Mouse (Mus musculus) neural tube, embryonic 11.5 days (tissue): ENCODE data around the gene Cnnm2. TPM values are rescaled to one million over a fixed set of nuclear protein-coding genes. Genes with fewer than 3 reads are reported as not detected.

Experiments used
- ATAC-seq: fragments of 200-750 bp; cut with Nextera tagmentation; 2 replicates; pipeline ENCODE4 v1.8.0; 2017; ENCODE audit warnings: moderate number of reproducible peaks, mild to moderate bottlenecking, moderate TSS enrichment, moderate library complexity; ENCODE audit not compliant: insufficient read depth, low FRiP score, low TSS enrichment
- DNase-seq: peaks from one replicate; pipeline ENCODE4 v3.0.0-alpha.2; 2015; ENCODE audit warnings: low spot score
- H3K27ac ChIP-seq: fragments of 300-500 bp; sonication (generic); 2 replicates; pipeline ENCODE4 v1.5.1; 2014; ENCODE audit warnings: low read depth, mild to moderate bottlenecking, low read length
- H3K27me3 ChIP-seq: fragments of 300-500 bp; sonication (generic); 2 replicates; pipeline ENCODE4 v1.6.1; 2014; ENCODE audit warnings: mild to moderate bottlenecking, low read length, mixed read lengths; ENCODE audit not compliant: control insufficient read depth, insufficient read depth
- H3K36me3 ChIP-seq: fragments of 300-500 bp; sonication (generic); 2 replicates; pipeline ENCODE4 v1.6.1; 2014; ENCODE audit warnings: mild to moderate bottlenecking, low read length, moderate library complexity, mixed read lengths; ENCODE audit not compliant: control insufficient read depth, insufficient read depth
- H3K4me1 ChIP-seq: fragments of 300-500 bp; sonication (generic); 2 replicates; pipeline ENCODE4 v1.6.1; 2014; ENCODE audit warnings: low read length, mixed read lengths; ENCODE audit not compliant: control insufficient read depth, insufficient read depth
- H3K4me2 ChIP-seq: fragments of 300-500 bp; sonication (generic); 2 replicates; pipeline ENCODE4 v1.6.1; 2014; ENCODE audit warnings: low read depth, mild to moderate bottlenecking, moderate library complexity
- H3K4me3 ChIP-seq: fragments of 300-500 bp; sonication (generic); 2 replicates; pipeline ENCODE4 v1.5.1; 2014; ENCODE audit warnings: low read depth, low read length
- H3K9ac ChIP-seq: fragments of 300-500 bp; sonication (generic); 2 replicates; pipeline ENCODE4 v1.6.1; 2014; ENCODE audit warnings: mild to moderate bottlenecking, low read length
- H3K9me3 ChIP-seq: fragments of 300-500 bp; sonication (generic); 2 replicates; pipeline ENCODE4 v1.6.1; 2016; ENCODE audit warnings: low read length; ENCODE audit not compliant: control insufficient read depth
- WGBS: fragments of 180-500 bp; shearing (Covaris S2); extraction: QIAGEN DNeasy Blood & Tissue Kit; methylation state at CpG from one replicate; pipeline ENCODE4 v1.1.7; 2014; 5-methylcytosine and 5-hydroxymethylcytosine counted together
- polyA plus RNA-seq: library from polyadenylated mRNA; unstranded; fragments of >200 nt; fragmentation: Nextera tagmentation; extraction: Ambion mirVana; gene quantifications from 2 replicates; pipeline ENCODE4 v1.2.1, GENCODE M21; 2014

Cnnm2 gene
- polyA plus RNA-seq, 1 experiment from 2014 or later, result 5.4 TPM

- H3K9me3 ChIP-seq, result no peaks in the 10 kb centered on the region
- no peak for DNase-seq
- no peak overlapping the region for H3K4me3 ChIP-seq
- H3K27ac ChIP-seq, result no peak overlapping the region
- ATAC-seq, result no peak
- no peak overlapping the region for H3K9ac ChIP-seq
- no peaks in the 10 kb centered on the region for H3K4me1 ChIP-seq
- H3K36me3 ChIP-seq, result peaks cover 14% of the 10 kb centered on the region
- no peak overlapping the region for H3K4me2 ChIP-seq
- 92% methylated on average over 7 of the region's 7 CpGs for WGBS
- no peaks in the 10 kb centered on the region for H3K27me3 ChIP-seq
Measured at GRCm38 (mm10) chr19:46893484-46893883, 132.1 kb downstream of the Cnnm2 start.

DNA sequence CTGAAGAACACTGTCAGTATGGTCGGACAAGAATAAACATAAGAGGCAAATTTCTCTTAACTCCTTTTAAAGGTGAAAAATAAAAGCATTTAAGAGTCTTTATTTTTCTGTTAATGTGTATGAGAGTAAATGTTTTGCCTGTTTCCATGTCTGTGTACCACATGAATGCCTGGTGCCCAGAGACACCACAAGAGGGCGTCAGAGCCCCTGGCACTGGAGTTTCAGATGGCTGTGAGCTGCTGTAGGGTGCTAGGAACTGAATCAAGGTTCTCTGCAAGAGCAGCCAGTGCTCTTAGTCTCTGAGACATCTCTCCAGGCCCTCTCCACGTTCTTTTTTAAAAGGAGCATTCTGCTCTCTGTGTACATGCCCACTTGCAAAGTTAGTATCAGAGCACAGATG lies 135.7 kb downstream of the Cnnm2 start:
- no peaks in the 10 kb centered on the region for H3K9me3 ChIP-seq

GRCm38 (mm10) chr19:46898222-46898621 lies 136.8 kb downstream of the Cnnm2 start:
- 80% methylated on average over 5 of the region's 5 CpGs for WGBS
- Histone ChIP-seq H3K36me3 (peaks cover 6% of the 10 kb centered on the region), H3K27ac (no peak overlapping the region), H3K4me2 (no peak overlapping the region), H3K4me1 (no peaks in the 10 kb centered on the region), H3K9me3 (no peaks in the 10 kb centered on the region), H3K9ac (no peak overlapping the region), H3K4me3 (no peak overlapping the region), H3K27me3 (no peaks in the 10 kb centered on the region)
- no peak for DNase-seq
- ATAC-seq, result no peak

More for the DNA sequence above, 135.7 kb downstream of the Cnnm2 start:
- Histone ChIP-seq H3K27me3 (no peaks in the 10 kb centered on the region), H3K4me2 (no peak overlapping the region), H3K27ac (no peak overlapping the region), H3K4me1 (no peaks in the 10 kb centered on the region), H3K9ac (no peak overlapping the region), H3K4me3 (no peak overlapping the region), H3K36me3 (peaks cover 8% of the 10 kb centered on the region)
- DNase-seq, result no peak
- ATAC-seq, result no peak
- 90% methylated on average over 3 of the region's 3 CpGs for WGBS

DNA sequence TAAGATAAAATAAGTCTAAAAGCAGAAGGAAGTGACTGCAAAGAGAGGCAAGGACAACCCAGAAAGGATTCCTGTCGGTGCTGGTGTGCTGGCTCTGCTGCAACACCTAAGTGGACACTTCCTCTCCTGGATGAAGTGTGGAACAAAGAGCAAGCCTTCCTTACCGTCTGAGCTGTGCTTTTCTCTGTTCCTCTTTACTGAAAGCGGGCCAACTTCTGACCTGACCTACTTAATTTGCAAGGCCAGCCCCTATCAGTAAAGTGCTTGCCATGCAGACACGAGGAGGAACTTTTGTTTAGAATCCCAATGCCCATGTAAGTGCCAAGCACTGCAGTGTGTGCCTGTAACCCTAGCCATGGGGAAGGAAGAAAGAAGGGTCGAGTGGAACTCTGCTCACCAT lies 137.9 kb downstream of the Cnnm2 start:
- Histone ChIP-seq H3K9ac (no peak overlapping the region), H3K4me2 (no peak overlapping the region), H3K9me3 (no peaks in the 10 kb centered on the region), H3K4me1 (no peaks in the 10 kb centered on the region), H3K27ac (no peak overlapping the region), H3K27me3 (no peaks in the 10 kb centered on the region), H3K4me3 (no peak overlapping the region), H3K36me3 (peaks cover 6% of the 10 kb centered on the region)
- no peak for DNase-seq
- 78% methylated on average over 5 of the region's 5 CpGs for WGBS
- ATAC-seq, result no peak

GRCm38 (mm10) chr19:46899871-46900270 lies 138.5 kb downstream of the Cnnm2 start:
- WGBS, result 82% methylated on average over 5 of the region's 5 CpGs
- no peak overlapping the region for H3K4me3 ChIP-seq
- no peak for DNase-seq
- peaks cover 6% of the 10 kb centered on the region for H3K36me3 ChIP-seq
- H3K9me3 ChIP-seq, result no peaks in the 10 kb centered on the region
- H3K9ac ChIP-seq, result no peak overlapping the region
- ATAC-seq, result no peak
- H3K4me2 ChIP-seq, result no peak overlapping the region
- no peaks in the 10 kb centered on the region for H3K4me1 ChIP-seq
- no peak overlapping the region for H3K27ac ChIP-seq
- H3K27me3 ChIP-seq, result no peaks in the 10 kb centered on the region

GRCm38 (mm10) chr19:46900786-46901185 lies 139.4 kb downstream of the Cnnm2 start:
- Histone ChIP-seq H3K4me3 (no peak overlapping the region), H3K4me1 (no peaks in the 10 kb centered on the region), H3K27ac (no peak overlapping the region), H3K9ac (no peak overlapping the region), H3K9me3 (no peaks in the 10 kb centered on the region), H3K27me3 (no peaks in the 10 kb centered on the region), H3K36me3 (peaks cover 6% of the 10 kb centered on the region), H3K4me2 (no peak overlapping the region)
- no peak for ATAC-seq
- 92% methylated on average over 6 of the region's 6 CpGs for WGBS
- DNase-seq, result no peak

- Histone ChIP-seq H3K27me3 (no peaks in the 10 kb centered on the region), H3K4me1 (no peaks in the 10 kb centered on the region), H3K27ac (no peak overlapping the region), H3K4me3 (no peak overlapping the region), H3K4me2 (no peak overlapping the region), H3K36me3 (peaks cover 6% of the 10 kb centered on the region), H3K9ac (no peak overlapping the region), H3K9me3 (no peaks in the 10 kb centered on the region)
- ATAC-seq (no peak), DNase-seq (no peak)
- WGBS, result 92% methylated on average over 5 of the region's 5 CpGs
Measured at GRCm38 (mm10) chr19:46901323-46901722, 139.9 kb downstream of the Cnnm2 start.

- Histone ChIP-seq H3K36me3 (no peaks in the 10 kb centered on the region), H3K4me3 (no peak overlapping the region), H3K4me2 (no peak overlapping the region), H3K9me3 (no peaks in the 10 kb centered on the region), H3K27me3 (no peaks in the 10 kb centered on the region), H3K9ac (no peak overlapping the region), H3K27ac (no peak overlapping the region), H3K4me1 (no peaks in the 10 kb centered on the region)
- 94% methylated on average over 5 of the region's 5 CpGs for WGBS
- no peak for DNase-seq
- ATAC-seq, result no peak
Measured at GRCm38 (mm10) chr19:46903379-46903778, 142.0 kb downstream of the Cnnm2 start.

DNA sequence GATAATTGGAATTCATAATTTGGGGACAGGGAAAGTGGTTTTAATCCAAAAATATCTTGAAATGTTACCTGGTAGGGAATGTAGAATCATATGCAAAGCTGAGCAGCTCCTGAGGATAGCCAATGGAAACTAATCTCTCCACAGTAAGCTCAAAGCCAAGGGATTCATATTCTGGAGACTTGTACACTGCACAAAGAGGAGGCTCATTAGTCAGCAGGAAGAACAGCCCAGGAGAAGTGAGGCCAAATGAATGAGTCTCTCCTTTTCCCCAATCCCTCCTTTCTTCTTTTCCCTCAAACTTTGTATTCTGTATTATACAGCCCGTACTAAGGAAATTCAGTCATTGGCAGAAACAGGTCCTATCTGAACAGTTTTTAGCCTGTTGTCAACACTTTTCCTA lies 143.5 kb downstream of the Cnnm2 start:
- Histone ChIP-seq H3K4me1 (no peaks in the 10 kb centered on the region), H3K4me3 (no peak overlapping the region), H3K9me3 (no peaks in the 10 kb centered on the region), H3K27me3 (no peaks in the 10 kb centered on the region), H3K9ac (no peak overlapping the region), H3K27ac (no peak overlapping the region), H3K4me2 (no peak overlapping the region), H3K36me3 (no peaks in the 10 kb centered on the region)
- WGBS, result 100% methylated on average over 1 of the region's 1 CpGs
- DNase-seq, result no peak
- no peak for ATAC-seq
